8 mouse cellular contexts compared by ENCODE assay signal in genomic region chr3:79586804-79587203, GRCm38 (mm10). TPM values are rescaled to one million over a fixed set of nuclear protein-coding genes. Genes with fewer than 3 reads are reported as not detected.
DNase-seq lines count a peak whose midpoint lies in the region; ATAC-seq lines count a peak whose summit lies in the region.

No protein-coding gene starts in this region.

- H3K4me3 ChIP-seq in hindbrain, embryonic 13.5 days: no peak overlapping the region

- WGBS in hindbrain, embryonic 13.5 days: 3% methylated on average over 6 of the region's 6 CpGs

- no peak overlapping the region for H3K4me2 ChIP-seq in hindbrain, embryonic 13.5 days

- H3K27me3 ChIP-seq in hindbrain, embryonic 13.5 days: 0 out of 2 replicates have a peak, but pooled peaks cover 3% of the 10 kb centered on the region

- peak; percentile 96 for DNase-seq in NIH3T3 (ENCODE audit: low read depth)
- DNase-seq in cerebellum, postnatal 10 days: peak; percentile 95 to 96
- DNase-seq in frontal cortex, postnatal 14 days (ENCODE audit: low spot score in 2 of 2): peak; percentile 81 to 92
- DNase-seq in layer of hippocampus, postnatal 14 days (ENCODE audit: low spot score in 2 of 2): peak; percentile 90 to 94
- DNase-seq in lung, postnatal 14 days: peak; percentile 91
- DNase-seq in retina, adult 2 months (ENCODE audit: low read depth, low spot score): peak; percentile 69
- DNase-seq in thymus, postnatal 25 days: peak; percentile 88

- H3K9ac ChIP-seq in hindbrain, embryonic 13.5 days: no peak overlapping the region

- peaks cover 1% of the 10 kb centered on the region for H3K4me1 ChIP-seq in hindbrain, embryonic 13.5 days (replicated peaks)

- no peak overlapping the region for H3K27ac ChIP-seq in hindbrain, embryonic 13.5 days

- peak; percentile 65 for ATAC-seq in hindbrain, embryonic 13.5 days (ENCODE audit: low FRiP score)

- no peaks in the 10 kb centered on the region for H3K9me3 ChIP-seq in hindbrain, embryonic 13.5 days

- no peaks in the 10 kb centered on the region for H3K36me3 ChIP-seq in hindbrain, embryonic 13.5 days

RNA-seq across cellular contexts. Expression of gene Ppid, which starts 4.3 kb away (rescaled TPM):
- polyA plus RNA-seq in hindbrain, embryonic 13.5 days (2015; fragmentation: Nextera tagmentation; extraction: Ambion mirVana): 153 and 155 TPM in 2 replicates
- total RNA-seq in layer of hippocampus, postnatal 14 days (2021): 10 to 100 TPM; 68.9 to 70.7 TPM

RNA-seq across cellular contexts. Expression of gene Fnip2, which starts 19.2 kb away (rescaled TPM):
- 4.7 and 6.1 TPM in 2 replicates for polyA plus RNA-seq in hindbrain, embryonic 13.5 days (2015; fragmentation: Nextera tagmentation; extraction: Ambion mirVana)
- 10 to 100 TPM; 16.1 to 17.6 TPM for total RNA-seq in layer of hippocampus, postnatal 14 days (2021)

RNA-seq across cellular contexts. Expression of gene 4930579G24Rik, which starts 42.1 kb away (rescaled TPM):
- polyA plus RNA-seq in hindbrain, embryonic 13.5 days (2015; fragmentation: Nextera tagmentation; extraction: Ambion mirVana): 9.0 and 10.5 TPM in 2 replicates
- 1 to 10 TPM; 1.1 to 1.6 TPM for total RNA-seq in layer of hippocampus, postnatal 14 days (2021)

RNA-seq across cellular contexts. Expression of gene Etfdh, which starts 42.5 kb away (rescaled TPM):
- polyA plus RNA-seq in hindbrain, embryonic 13.5 days (2015; fragmentation: Nextera tagmentation; extraction: Ambion mirVana): 46.0 and 47.0 TPM in 2 replicates
- total RNA-seq in layer of hippocampus, postnatal 14 days (2021): 10 to 100 TPM; 30.3 to 33.4 TPM
